Comparison of ENCODE assay signal across 11 mouse cellular contexts in the genomic region with DNA sequence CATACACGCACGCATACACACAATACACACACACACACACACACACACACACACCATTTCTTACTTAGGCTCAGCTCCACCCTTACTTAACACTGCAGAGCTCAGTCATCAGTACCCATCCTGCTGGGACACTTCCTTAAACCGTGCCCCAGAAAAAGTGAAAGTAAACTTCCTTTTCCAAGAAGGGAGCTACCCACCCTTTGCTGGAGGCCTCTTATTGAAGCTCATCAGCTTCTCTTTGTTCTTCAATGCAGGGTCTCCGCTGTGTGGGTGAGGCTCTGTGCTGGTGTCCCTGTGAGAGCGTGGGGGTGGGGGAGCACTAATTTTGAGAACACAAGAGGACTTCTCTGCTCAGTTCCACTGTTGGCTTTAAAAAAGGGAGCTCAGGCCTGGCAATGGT.
A peak's percentile ranks its signal among the peaks of the same experiment; 100 is the strongest.
DNase-seq lines count a peak whose midpoint lies in the region; ATAC-seq lines count a peak whose summit lies in the region.
"Had no signal": no experiment of that assay in that cellular context is flagged by ENCODE, and none has a peak within 500 bp of the region (broad histone marks: within the 10 kb centered on the region; RNA-seq: fewer than 3 reads in every experiment).

No protein-coding gene starts in this region.

- no peaks in the 10 kb centered on the region for H3K9me3 ChIP-seq in lung, embryonic 15.5 days
- H3K9me3 ChIP-seq in liver, embryonic 16.5 days (replicated peaks; ENCODE audit: control insufficient read depth, low read length), result no peaks in the 10 kb centered on the region
- H3K9me3 ChIP-seq: embryonic facial prominence, embryonic 13.5 days had no signal

- H3K27me3 ChIP-seq in lung, embryonic 15.5 days, result no peaks in the 10 kb centered on the region
- no peaks in the 10 kb centered on the region for H3K27me3 ChIP-seq in liver, embryonic 16.5 days (ENCODE audit: control insufficient read depth, insufficient read depth, low read depth, low read length)
- H3K27me3 ChIP-seq: embryonic facial prominence, embryonic 13.5 days had no signal

- 64% methylated on average over 5 of the region's 5 CpGs for WGBS in lung, embryonic 15.5 days
- 39% methylated on average over 5 of the region's 5 CpGs for WGBS in liver, embryonic 16.5 days (ENCODE audit: insufficient replicate concordance)

- no peak overlapping the region for H3K4me3 ChIP-seq in lung, embryonic 15.5 days
- no peak overlapping the region for H3K4me3 ChIP-seq in liver, embryonic 16.5 days (ENCODE audit: low read depth, low read length)
- H3K4me3 ChIP-seq: embryonic facial prominence, embryonic 13.5 days; heart, adult 2 months had no signal

- H3K36me3 ChIP-seq in lung, embryonic 15.5 days, result no peaks in the 10 kb centered on the region
- no peaks in the 10 kb centered on the region for H3K36me3 ChIP-seq in liver, embryonic 16.5 days (ENCODE audit: control insufficient read depth, insufficient read depth)
- H3K36me3 ChIP-seq: embryonic facial prominence, embryonic 13.5 days had no signal

- ATAC-seq in lung, embryonic 15.5 days (ENCODE audit: borderline replicate concordance, extremely low read depth, low FRiP score, low TSS enrichment), result peak; percentile 62
- ATAC-seq in liver, embryonic 16.5 days (ENCODE audit: low read depth), result 0 out of 2 replicates have a peak, but pooled peaks have one; percentile 39

- H3K9ac ChIP-seq in lung, embryonic 15.5 days, result no peak overlapping the region
- H3K9ac ChIP-seq in liver, embryonic 16.5 days (ENCODE audit: low read depth, low read length), result no peak overlapping the region
- H3K9ac ChIP-seq: embryonic facial prominence, embryonic 13.5 days had no signal

- H3K4me2 ChIP-seq in lung, embryonic 15.5 days, result no peak overlapping the region; the same call in 1 of the 2 replicates
- no peak overlapping the region for H3K4me2 ChIP-seq in liver, embryonic 16.5 days (ENCODE audit: low read depth, low read length)
- H3K4me2 ChIP-seq: embryonic facial prominence, embryonic 13.5 days had no signal

- DNase-seq in lung, postnatal 14 days, result no peak
- peak; percentile 49 for DNase-seq in R1 (ENCODE audit: low read depth, low spot score)
- DNase-seq in thymus, postnatal 10 days (ENCODE audit: low spot score in 2 of 2), result peak; percentile 19 to 29
- no peak for DNase-seq in right cerebral cortex, postnatal 10 days (ENCODE audit: low spot score in 2 of 2)
- DNase-seq in right cerebral cortex, postnatal 4 days, result no peak
- DNase-seq in spleen, postnatal 4 days (ENCODE audit: low spot score in 2 of 2), result no peak
- DNase-seq: adrenal gland, postnatal 25 days; heart, adult 2 months had no signal

- H3K4me1 ChIP-seq in lung, embryonic 15.5 days, result peaks cover 17% of the 10 kb centered on the region
- H3K4me1 ChIP-seq in liver, embryonic 16.5 days (ENCODE audit: control insufficient read depth, low read depth, low read length), result no peaks in the 10 kb centered on the region; the same call in 1 of the 2 replicates

- peak overlapping the region; percentile 12; the same call in 1 of the 2 replicates for H3K27ac ChIP-seq in lung, embryonic 15.5 days
- H3K27ac ChIP-seq in liver, embryonic 16.5 days (ENCODE audit: low read length), result no peak overlapping the region
- H3K27ac ChIP-seq: embryonic facial prominence, embryonic 13.5 days; heart, adult 2 months had no signal

Comparison
In these comparisons a context has a peak if more than half of its experiments do, and no peak if none do; other contexts are left out.
1. DNase-seq: peak in R1 (single experiment) and thymus, postnatal 10 days (2 of 2); none in lung, postnatal 14 days (single experiment), right cerebral cortex, postnatal 10 days (0 of 2), right cerebral cortex, postnatal 4 days (single experiment) and spleen, postnatal 4 days (0 of 2).